29 mouse cellular contexts compared by ENCODE assay signal in the genomic region with DNA sequence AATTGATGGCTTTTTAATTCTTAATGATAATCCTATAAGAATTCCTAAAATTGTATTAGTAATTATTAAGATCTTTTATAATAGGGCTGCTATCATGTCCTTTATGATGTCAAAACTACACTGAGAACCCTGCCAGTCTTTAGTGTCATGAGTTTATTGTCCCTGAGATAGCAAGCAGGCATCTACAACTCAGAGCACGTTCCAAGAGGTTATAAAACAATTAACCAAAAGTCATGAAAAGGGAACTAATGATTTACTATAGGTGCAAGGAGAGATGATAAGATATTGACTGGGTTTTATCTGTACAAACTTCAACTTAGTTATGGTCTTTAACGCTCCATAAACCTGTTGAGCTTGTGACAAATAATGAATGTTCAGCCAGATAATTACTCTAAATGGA. TPM values are rescaled to one million over a fixed set of nuclear protein-coding genes. Genes with fewer than 3 reads are reported as not detected.
DNase-seq lines count a peak whose midpoint lies in the region; ATAC-seq and TF ChIP-seq lines count a peak whose summit lies in the region.
"Had no signal": no experiment of that assay in that cellular context is flagged by ENCODE, and none has a peak within 500 bp of the region (broad histone marks: within the 10 kb centered on the region; RNA-seq: fewer than 3 reads in every experiment).

No protein-coding gene starts in this region.

- H3K4me2 ChIP-seq in intestine, embryonic 15.5 days (replicated peaks) = no peak overlapping the region
- H3K4me2 ChIP-seq in intestine, embryonic 16.5 days (ENCODE audit: low read depth, low read length) = no peak overlapping the region
- no peak overlapping the region for H3K4me2 ChIP-seq in intestine, postnatal 0 days (replicated peaks; ENCODE audit: low read depth)

- WGBS in intestine, embryonic 15.5 days = 19% methylated on average over 2 of the region's 2 CpGs
- WGBS in intestine, embryonic 16.5 days = 36% methylated on average over 2 of the region's 2 CpGs
- WGBS in intestine, postnatal 0 days = 12% methylated on average over 2 of the region's 2 CpGs

- peaks cover 0 to 4% of the 10 kb centered on the region in 2 experiments; a peak in 1 of 4 replicates for H3K36me3 ChIP-seq in MEL (ENCODE audit: control insufficient read depth in 1 of 2, insufficient read depth in 2 of 2, low read length in 2 of 2)
- H3K36me3 ChIP-seq in intestine, embryonic 15.5 days = no peaks in the 10 kb centered on the region
- H3K36me3 ChIP-seq in intestine, embryonic 16.5 days (ENCODE audit: control insufficient read depth, insufficient read depth, low read length) = no peaks in the 10 kb centered on the region
- H3K36me3 ChIP-seq in intestine, postnatal 0 days (ENCODE audit: control insufficient read depth, insufficient read depth) = no peaks in the 10 kb centered on the region
- H3K36me3 ChIP-seq: G1E had no signal

- H3K4me1 ChIP-seq in MEL (ENCODE audit: control insufficient read depth in 1 of 2, insufficient read depth in 2 of 2, low read length in 2 of 2) = peaks cover 2 to 6% of the 10 kb centered on the region in 2 experiments; a peak in 2 of 4 replicates
- H3K4me1 ChIP-seq in intestine, embryonic 15.5 days (replicated peaks) = no peaks in the 10 kb centered on the region
- H3K4me1 ChIP-seq in intestine, embryonic 16.5 days (ENCODE audit: control insufficient read depth, insufficient read depth, low read length) = no peaks in the 10 kb centered on the region
- no peaks in the 10 kb centered on the region; the same call in 1 of the 2 replicates for H3K4me1 ChIP-seq in intestine, postnatal 0 days (replicated peaks; ENCODE audit: control insufficient read depth, insufficient read depth, low read length)

- H3K9me3 ChIP-seq in MEL (replicated peaks; ENCODE audit: insufficient read depth, low read length) = no peaks in the 10 kb centered on the region
- H3K9me3 ChIP-seq in intestine, embryonic 15.5 days = no peaks in the 10 kb centered on the region
- H3K9me3 ChIP-seq in intestine, embryonic 16.5 days (ENCODE audit: control insufficient read depth, low read length) = peaks cover 8% of the 10 kb centered on the region; the same call in 1 of the 2 replicates
- H3K9me3 ChIP-seq in intestine, postnatal 0 days (ENCODE audit: control insufficient read depth) = peaks cover 15% of the 10 kb centered on the region

- no peak for TF ChIP-seq POLR2A in MEL (IDR thresholded peaks at IDR 0.05; ENCODE audit: control insufficient read depth in 1 of 2, insufficient read depth in 1 of 2, low read depth in 1 of 2, low read length in 2 of 2, poor library complexity in 1 of 2)

- no peak for TF ChIP-seq CTCF in MEL (IDR thresholded peaks at IDR 0.05 in 2 of 3, conservative IDR thresholded peaks at IDR 0.05 in 1 of 3; ENCODE audit: control insufficient read depth in 1 of 3, insufficient read depth in 1 of 3, low read depth in 2 of 3, low read length in 3 of 3, poor library complexity in 1 of 3, severe bottlenecking in 1 of 3)
- no peak for TF ChIP-seq CTCF in intestine, postnatal 0 days (IDR thresholded peaks at IDR 0.05; ENCODE audit: low read depth)

- H3K27ac ChIP-seq in MEL (ENCODE audit: control insufficient read depth, low read depth, low read length) = no peak overlapping the region
- H3K27ac ChIP-seq in intestine, embryonic 15.5 days = no peak overlapping the region
- no peak overlapping the region for H3K27ac ChIP-seq in intestine, embryonic 16.5 days (ENCODE audit: low read length)
- no peak overlapping the region for H3K27ac ChIP-seq in intestine, postnatal 0 days (ENCODE audit: low read depth, low read length)

- DNase-seq in MEL (ENCODE audit: low read depth, low spot score) = no peak
- no peak for DNase-seq in adrenal gland, adult 2 months
- DNase-seq in layer of hippocampus, adult 8-10 months (ENCODE audit: low spot score in 2 of 2) = no peak
- DNase-seq: adrenal gland, adult 8-10 months; adrenal gland, postnatal 10 days; adrenal gland, postnatal 14 days; adrenal gland, postnatal 25 days; adrenal gland, postnatal 36 days; B cell, adult 2 months; cerebellum, adult 11 months; cerebellum, adult 11-12 months; cerebellum, adult 18-20 months; cerebellum, adult 2 months; cerebellum, adult 8-10 months had no signal

- TF ChIP-seq RAD21 in MEL (IDR thresholded peaks at IDR 0.05; ENCODE audit: low read depth, low read length) = no peak

- ATAC-seq in intestine, embryonic 15.5 days = peak; percentile 67
- ATAC-seq in intestine, embryonic 16.5 days = peak; percentile 81
- 0 out of 2 replicates have a peak, but pooled peaks have one; percentile 38 for ATAC-seq in intestine, postnatal 0 days
- ATAC-seq in cerebellum, adult (ENCODE audit: insufficient number of reproducible peaks, low FRiP score, low TSS enrichment) = no peak
- ATAC-seq in megakaryocyte progenitor cell, adult 5-6 weeks (replicated peaks; ENCODE audit: poor library complexity) = no peak
- ATAC-seq: activated CD4-positive, CD25-positive, alpha-beta regulatory T cell, adult 4 months; CD4-positive, CD25-positive, alpha-beta regulatory T cell, adult 4 months; Patski had no signal

- TF ChIP-seq EP300 in MEL (IDR thresholded peaks at IDR 0.05; ENCODE audit: low read depth in 1 of 2, low read length in 2 of 2) = peak; percentile 32 to 42; a peak in 2 of 4 replicates

- no peak overlapping the region for H3K4me3 ChIP-seq in MEL (ENCODE audit: control insufficient read depth in 1 of 2, insufficient read depth in 1 of 2, low read depth in 2 of 2, low read length in 2 of 2)
- H3K4me3 ChIP-seq in intestine, embryonic 15.5 days (replicated peaks) = no peak overlapping the region
- H3K4me3 ChIP-seq in intestine, embryonic 16.5 days (ENCODE audit: low read length) = no peak overlapping the region
- H3K4me3 ChIP-seq in intestine, postnatal 0 days (ENCODE audit: low read depth, low read length) = no peak overlapping the region

- H3K79me2 ChIP-seq in MEL (ENCODE audit: control insufficient read depth, insufficient read depth, low read length, poor library complexity) = no peaks in the 10 kb centered on the region

- H3K27me3 ChIP-seq in MEL (ENCODE audit: control insufficient read depth in 1 of 2, insufficient read depth in 2 of 2, low read length in 2 of 2) = no peaks in the 10 kb centered on the region; a peak in 1 of 4 replicates
- H3K27me3 ChIP-seq in intestine, embryonic 15.5 days (replicated peaks) = peaks cover 70% of the 10 kb centered on the region
- H3K27me3 ChIP-seq in intestine, embryonic 16.5 days (replicated peaks; ENCODE audit: control insufficient read depth, insufficient read depth, low read length) = peaks cover 61% of the 10 kb centered on the region
- H3K27me3 ChIP-seq in intestine, postnatal 0 days (replicated peaks; ENCODE audit: control insufficient read depth, insufficient read depth, low read length) = peaks cover 78% of the 10 kb centered on the region

- no peak overlapping the region for H3K9ac ChIP-seq in MEL (ENCODE audit: control insufficient read depth, low read depth, low read length, poor library complexity, severe bottlenecking)
- no peak overlapping the region for H3K9ac ChIP-seq in intestine, embryonic 15.5 days
- H3K9ac ChIP-seq in intestine, embryonic 16.5 days (ENCODE audit: low read depth, low read length) = no peak overlapping the region
- H3K9ac ChIP-seq in intestine, postnatal 0 days (ENCODE audit: low read depth, low read length) = no peak overlapping the region

RNA-seq across cellular contexts. Expression of gene Tex33, which starts 29.8 kb away (rescaled TPM):
- 4.1 and 4.7 TPM in 2 replicates for total RNA-seq in MEL (2012; rRNA removed)
- 1 to 10 TPM in 1 of 2 experiments, not detected in 1; 4.3 TPM for polyA plus RNA-seq in MEL (2012; ENCODE audit: insufficient read depth in 1 of 2, insufficient read length in 2 of 2, low read depth in 1 of 2, low replicate concordance in 2 of 2, missing spikeins in 1 of 2)
- not detected in 2 replicates for polyA plus RNA-seq in intestine, embryonic 15.5 days (2015; fragmentation: Nextera tagmentation; extraction: Ambion mirVana)
- not detected in 2 replicates for polyA plus RNA-seq in intestine, embryonic 16.5 days (2015; fragmentation: Nextera tagmentation; extraction: Ambion mirVana)
- polyA plus RNA-seq in intestine, postnatal 0 days (2015; fragmentation: Nextera tagmentation; extraction: Ambion mirVana) = not detected in 2 replicates
- total RNA-seq in adrenal gland, adult 2 months (2021) = not detected
- not detected in 2 replicates for polyA plus RNA-seq in adrenal gland, adult 2 months (2012; rRNA removed)
- total RNA-seq in layer of hippocampus, adult 8-10 months (2022) = not detected
- not detected in 2 replicates for total RNA-seq in megakaryocyte progenitor cell, adult 5-6 weeks (2015)
- not detected in 2 replicates for total RNA-seq in megakaryocyte progenitor cell, adult 5-6 weeks (2017)
- total RNA-seq: adrenal gland, adult 18-20 months; adrenal gland, postnatal 10 days; adrenal gland, postnatal 14 days; adrenal gland, postnatal 25 days; adrenal gland, postnatal 36 days; adrenal gland, postnatal 4 days; CH12.LX; ES-E14 had no signal
- polyA plus RNA-seq: activated CD4-positive, CD25-positive, alpha-beta regulatory T cell, adult 4 months; brain, embryonic 14.5 days; C2C12; CD4-positive, CD25-positive, alpha-beta regulatory T cell, adult 4 months; cerebellum, adult 2 months; G1E; Patski had no signal

RNA-seq across cellular contexts. Expression of gene Tst, which starts 39.8 kb away (rescaled TPM):
- total RNA-seq in MEL (2012; rRNA removed) = 34.8 and 36.3 TPM in 2 replicates
- 10 to 100 TPM in 1 of 2 experiments, not detected in 1; 29.5 TPM for polyA plus RNA-seq in MEL (2012; ENCODE audit: insufficient read depth in 1 of 2, insufficient read length in 2 of 2, low read depth in 1 of 2, low replicate concordance in 2 of 2, missing spikeins in 1 of 2)
- 33.4 and 45.0 TPM in 2 replicates for polyA plus RNA-seq in intestine, embryonic 15.5 days (2015; fragmentation: Nextera tagmentation; extraction: Ambion mirVana)
- polyA plus RNA-seq in intestine, embryonic 16.5 days (2015; fragmentation: Nextera tagmentation; extraction: Ambion mirVana) = 62.9 and 68.1 TPM in 2 replicates
- 36.7 and 48.3 TPM in 2 replicates for polyA plus RNA-seq in intestine, postnatal 0 days (2015; fragmentation: Nextera tagmentation; extraction: Ambion mirVana)
- 100 to 1,000 TPM; 218 to 366 TPM for total RNA-seq in adrenal gland, adult 2 months (2021)
- 391 and 410 TPM in 2 replicates for polyA plus RNA-seq in adrenal gland, adult 2 months (2012; rRNA removed)
- total RNA-seq in layer of hippocampus, adult 8-10 months (2022) = 10 to 100 TPM; 36.9 to 47.4 (median 42.3) TPM
- total RNA-seq in megakaryocyte progenitor cell, adult 5-6 weeks (2015) = 23.3 and 37.7 TPM in 2 replicates
- 9.8 and 16.2 TPM in 2 replicates for total RNA-seq in megakaryocyte progenitor cell, adult 5-6 weeks (2017)

RNA-seq across cellular contexts. Expression of gene Mpst, which starts 40.3 kb away (rescaled TPM):
- total RNA-seq in MEL (2012; rRNA removed) = 38.6 and 38.7 TPM in 2 replicates
- 10 to 100 TPM in 1 of 2 experiments, not detected in 1; 86.7 TPM for polyA plus RNA-seq in MEL (2012; ENCODE audit: insufficient read depth in 1 of 2, insufficient read length in 2 of 2, low read depth in 1 of 2, low replicate concordance in 2 of 2, missing spikeins in 1 of 2)
- polyA plus RNA-seq in intestine, embryonic 15.5 days (2015; fragmentation: Nextera tagmentation; extraction: Ambion mirVana) = 2.6 and 3.1 TPM in 2 replicates
- polyA plus RNA-seq in intestine, embryonic 16.5 days (2015; fragmentation: Nextera tagmentation; extraction: Ambion mirVana) = 3.0 and 3.4 TPM in 2 replicates
- 2.8 and 3.2 TPM in 2 replicates for polyA plus RNA-seq in intestine, postnatal 0 days (2015; fragmentation: Nextera tagmentation; extraction: Ambion mirVana)
- 10 to 100 TPM; 59.0 to 63.2 TPM for total RNA-seq in adrenal gland, adult 2 months (2021)
- 342 and 389 TPM in 2 replicates for polyA plus RNA-seq in adrenal gland, adult 2 months (2012; rRNA removed)
- 10 to 100 TPM; 23.1 to 38.1 (median 30.3) TPM for total RNA-seq in layer of hippocampus, adult 8-10 months (2022)
- total RNA-seq in megakaryocyte progenitor cell, adult 5-6 weeks (2015) = 3.4 and 5.9 TPM in 2 replicates
- total RNA-seq in megakaryocyte progenitor cell, adult 5-6 weeks (2017) = 22.7 and 37.3 TPM in 2 replicates

RNA-seq across cellular contexts. Expression of gene Csf2rb, which starts 40.4 kb away (rescaled TPM):
- total RNA-seq in MEL (2012; rRNA removed) = 2.4 and 3.2 TPM in 2 replicates
- polyA plus RNA-seq in MEL (2012; ENCODE audit: insufficient read depth in 1 of 2, insufficient read length in 2 of 2, low read depth in 1 of 2, low replicate concordance in 2 of 2, missing spikeins in 1 of 2) = 10 to 100 TPM in 1 of 2 experiments, not detected in 1; 10.1 TPM
- 1.4 and 2.0 TPM in 2 replicates for polyA plus RNA-seq in intestine, embryonic 15.5 days (2015; fragmentation: Nextera tagmentation; extraction: Ambion mirVana)
- polyA plus RNA-seq in intestine, embryonic 16.5 days (2015; fragmentation: Nextera tagmentation; extraction: Ambion mirVana) = 2.1 and 2.4 TPM in 2 replicates
- 1.3 and 1.6 TPM in 2 replicates for polyA plus RNA-seq in intestine, postnatal 0 days (2015; fragmentation: Nextera tagmentation; extraction: Ambion mirVana)
- 10 to 100 TPM in 1 of 2 experiments, 1 to 10 TPM in 1; 4.6 to 13.8 TPM for total RNA-seq in adrenal gland, adult 2 months (2021)
- polyA plus RNA-seq in adrenal gland, adult 2 months (2012; rRNA removed) = 8.9 and 9.3 TPM in 2 replicates
- total RNA-seq in layer of hippocampus, adult 8-10 months (2022) = 1 to 10 TPM; 1.8 to 9.4 (median 4.4) TPM
- 52.6 and 56.2 TPM in 2 replicates for total RNA-seq in megakaryocyte progenitor cell, adult 5-6 weeks (2015)
- 48.5 and 55.8 TPM in 2 replicates for total RNA-seq in megakaryocyte progenitor cell, adult 5-6 weeks (2017)

Comparison
In these comparisons a context has a peak if more than half of its experiments do, and no peak if none do; other contexts are left out.
1. ATAC-seq: peak in intestine, embryonic 15.5 days (single experiment), intestine, embryonic 16.5 days (single experiment) and intestine, postnatal 0 days (single experiment); none in cerebellum, adult (single experiment) and megakaryocyte progenitor cell, adult 5-6 weeks (single experiment).